Mouse (Mus musculus) limb, embryonic 11.5 days (tissue): ENCODE measurements around the gene Serpina16. TPM values are rescaled to one million over a fixed set of nuclear protein-coding genes. Genes with fewer than 3 reads are reported as not detected.

Experiments
- ATAC-seq: fragments of 200-750 bp; cut with Nextera tagmentation; 2 replicates; pipeline ENCODE4 v1.8.0; 2017; ENCODE audit warnings: low read depth; ENCODE audit not compliant: insufficient number of reproducible peaks, low FRiP score, low TSS enrichment
- DNase-seq: peaks from one replicate; pipeline ENCODE4 v3.0.0-alpha.2; 2015; ENCODE audit warnings: low spot score
- H3K27ac ChIP-seq: fragments of 300-500 bp; sonication (generic); replicated peaks from 2 replicates; pipeline ENCODE4 v1.5.1; 2014; ENCODE audit warnings: low read depth, mild to moderate bottlenecking, low read length
- H3K27me3 ChIP-seq: fragments of 300-500 bp; sonication (generic); 2 replicates; pipeline ENCODE4 v1.6.1; 2014; ENCODE audit warnings: mild to moderate bottlenecking, low read length, mixed read lengths; ENCODE audit not compliant: control insufficient read depth, insufficient read depth
- H3K36me3 ChIP-seq: fragments of 300-500 bp; sonication (generic); 2 replicates; pipeline ENCODE4 v1.6.1; 2014; ENCODE audit warnings: mild to moderate bottlenecking, low read length, moderate library complexity, mixed read lengths; ENCODE audit not compliant: control insufficient read depth, insufficient read depth
- H3K4me1 ChIP-seq: fragments of 300-500 bp; sonication (generic); 2 replicates; pipeline ENCODE4 v1.6.1; 2014; ENCODE audit warnings: low read length, mixed read lengths; ENCODE audit not compliant: control insufficient read depth, insufficient read depth
- H3K4me2 ChIP-seq: fragments of 300-500 bp; sonication (generic); 2 replicates; pipeline ENCODE4 v1.6.1; 2014; ENCODE audit warnings: low read depth, mild to moderate bottlenecking, moderate library complexity; ENCODE audit not compliant: severe bottlenecking
- H3K4me3 ChIP-seq: fragments of 300-500 bp; sonication (generic); 2 replicates; pipeline ENCODE4 v1.5.1; 2014; ENCODE audit warnings: low read depth, low read length
- H3K9ac ChIP-seq: fragments of 300-500 bp; sonication (generic); 2 replicates; pipeline ENCODE4 v1.6.1; 2014; ENCODE audit warnings: mild to moderate bottlenecking, low read length
- H3K9me3 ChIP-seq: fragments of 300-500 bp; sonication (generic); 2 replicates; pipeline ENCODE4 v1.6.1; 2016; ENCODE audit warnings: low read length; ENCODE audit not compliant: control insufficient read depth
- WGBS: fragments of 180-500 bp; shearing (Covaris S2); extraction: QIAGEN DNeasy Blood & Tissue Kit; methylation state at CpG from one replicate; pipeline ENCODE4 v1.1.7; 2014; 5-methylcytosine and 5-hydroxymethylcytosine counted together
- polyA plus RNA-seq: library from polyadenylated mRNA; unstranded; fragments of >200 nt; fragmentation: Nextera tagmentation; extraction: Ambion mirVana; gene quantifications from 2 replicates; pipeline ENCODE4 v1.2.1, GENCODE M21; 2014

Serpina16 gene
- polyA plus RNA-seq, result not detected in 2 replicates

GRCm38 (mm10) chr12:103676039-103676438 is at the start of gene Serpina16:
Gene Serpina16, minus strand, starts transcription at chr12:103676139.
- DNase-seq (no peak), ATAC-seq (no peak)
- Histone ChIP-seq H3K9ac (no peak within 1 kb of the TSS), H3K36me3 (no peaks in the 10 kb centered on the region), H3K4me3 (no peak within 1 kb of the TSS), H3K4me1 (no peaks in the 10 kb centered on the region), H3K9me3 (no peaks in the 10 kb centered on the region), H3K27ac (no peak within 1 kb of the TSS), H3K4me2 (no peak within 1 kb of the TSS), H3K27me3 (no peaks in the 10 kb centered on the region)
- 91% methylated on average over 1 of the region's 1 CpGs for WGBS

DNA sequence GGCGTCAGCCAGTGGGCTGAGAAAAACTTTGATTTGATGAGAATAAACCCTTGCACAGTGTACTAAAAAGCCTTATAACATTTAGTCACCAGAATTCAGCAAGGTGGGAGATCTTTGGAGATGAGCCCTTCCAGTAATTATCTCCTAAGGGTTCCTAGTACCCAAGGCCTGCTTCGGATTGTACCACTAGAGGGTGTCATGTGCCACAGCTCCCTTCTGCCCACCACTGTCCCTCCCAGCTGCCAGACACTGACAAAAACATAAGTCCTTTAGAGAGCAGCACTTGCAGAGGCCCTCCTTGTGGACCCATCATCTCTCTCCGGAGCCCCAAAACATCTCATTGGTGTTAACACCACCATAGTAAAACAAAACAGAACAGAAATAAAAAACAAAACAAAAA is 35.6 kb upstream of the Serpina16 start:
- H3K9me3 ChIP-seq, result no peaks in the 10 kb centered on the region
- 86% methylated on average over 3 of the region's 3 CpGs for WGBS
- H3K4me1 ChIP-seq, result no peaks in the 10 kb centered on the region
- ATAC-seq (no peak), DNase-seq (no peak)
- H3K4me3 ChIP-seq, result no peak overlapping the region
- no peak overlapping the region for H3K4me2 ChIP-seq
- H3K27ac ChIP-seq, result no peak overlapping the region
- H3K36me3 ChIP-seq, result no peaks in the 10 kb centered on the region
- H3K27me3 ChIP-seq, result no peaks in the 10 kb centered on the region
- H3K9ac ChIP-seq, result no peak overlapping the region

DNA sequence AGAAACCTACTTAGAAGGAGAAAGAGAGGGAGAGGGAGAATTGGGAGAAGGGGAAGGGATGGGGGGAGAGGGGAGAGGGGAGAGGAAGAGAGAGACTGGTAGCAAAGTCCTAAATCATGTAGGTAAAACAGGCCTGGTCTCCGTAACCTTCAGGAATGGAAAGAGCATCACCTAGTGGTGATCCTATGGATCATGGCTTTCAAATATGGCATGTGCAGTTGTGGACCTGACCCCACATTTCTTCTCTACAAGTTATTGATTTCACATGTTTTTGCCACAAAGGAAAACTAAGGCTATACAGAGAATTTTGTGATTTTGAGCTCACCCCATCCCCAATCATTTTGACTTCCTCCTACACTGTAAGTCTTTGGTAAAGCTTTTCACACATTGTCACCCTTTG is 34.5 kb upstream of the Serpina16 start:
- Histone ChIP-seq H3K36me3 (no peaks in the 10 kb centered on the region), H3K27me3 (no peaks in the 10 kb centered on the region), H3K27ac (no peak overlapping the region), H3K4me2 (no peak overlapping the region), H3K9me3 (no peaks in the 10 kb centered on the region), H3K9ac (no peak overlapping the region), H3K4me1 (no peaks in the 10 kb centered on the region), H3K4me3 (no peak overlapping the region)
- 32% methylated on average over 1 of the region's 1 CpGs for WGBS
- ATAC-seq (no peak), DNase-seq (no peak)

GRCm38 (mm10) chr12:103706113-103706512 is 30.2 kb upstream of the Serpina16 start:
- no peak overlapping the region for H3K4me3 ChIP-seq
- no peaks in the 10 kb centered on the region for H3K27me3 ChIP-seq
- 81% methylated on average over 4 of the region's 4 CpGs for WGBS
- ATAC-seq (no peak), DNase-seq (no peak)
- no peak overlapping the region for H3K27ac ChIP-seq
- H3K9me3 ChIP-seq, result no peaks in the 10 kb centered on the region
- H3K36me3 ChIP-seq, result no peaks in the 10 kb centered on the region
- H3K4me1 ChIP-seq, result no peaks in the 10 kb centered on the region
- H3K9ac ChIP-seq, result no peak overlapping the region
- H3K4me2 ChIP-seq, result no peak overlapping the region

DNA sequence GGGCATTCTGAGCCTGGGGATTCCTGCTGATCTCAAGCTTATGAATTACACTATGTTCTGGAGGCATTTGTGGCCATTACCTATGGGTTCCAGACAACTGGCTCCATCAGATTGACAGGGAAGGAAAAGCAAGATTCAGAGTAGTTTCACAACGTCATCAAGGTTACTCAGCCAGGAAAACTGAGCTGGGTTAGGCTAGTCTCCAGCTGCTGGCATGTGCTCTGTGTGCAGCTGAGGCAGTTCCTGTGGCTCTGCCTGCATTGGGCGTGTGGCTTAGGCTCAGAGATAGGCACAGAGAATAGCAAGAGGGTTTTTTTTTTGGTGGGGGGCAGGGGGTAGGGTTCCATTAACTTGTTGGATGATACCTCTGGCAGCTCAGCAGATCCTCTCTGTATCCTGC is 29.6 kb upstream of the Serpina16 start:
- Histone ChIP-seq H3K4me1 (no peaks in the 10 kb centered on the region), H3K9ac (no peak overlapping the region), H3K36me3 (no peaks in the 10 kb centered on the region), H3K9me3 (no peaks in the 10 kb centered on the region), H3K4me2 (no peak overlapping the region), H3K27me3 (no peaks in the 10 kb centered on the region), H3K27ac (no peak overlapping the region), H3K4me3 (no peak overlapping the region)
- no peak for ATAC-seq
- no peak for DNase-seq
- WGBS, result 65% methylated on average over 2 of the region's 2 CpGs

GRCm38 (mm10) chr12:103700144-103700750 is 24.3 kb upstream of the Serpina16 start:
- H3K4me1 ChIP-seq, result no peaks in the 10 kb centered on the region
- no peaks in the 10 kb centered on the region for H3K36me3 ChIP-seq
- WGBS, result 94% methylated on average over 4 of the region's 4 CpGs
- no peak overlapping the region for H3K4me3 ChIP-seq
- no peak for DNase-seq
- no peak overlapping the region for H3K27ac ChIP-seq
- H3K4me2 ChIP-seq, result no peak overlapping the region
- no peak for ATAC-seq
- no peaks in the 10 kb centered on the region for H3K9me3 ChIP-seq
- no peak overlapping the region for H3K9ac ChIP-seq
- H3K27me3 ChIP-seq, result no peaks in the 10 kb centered on the region

DNA sequence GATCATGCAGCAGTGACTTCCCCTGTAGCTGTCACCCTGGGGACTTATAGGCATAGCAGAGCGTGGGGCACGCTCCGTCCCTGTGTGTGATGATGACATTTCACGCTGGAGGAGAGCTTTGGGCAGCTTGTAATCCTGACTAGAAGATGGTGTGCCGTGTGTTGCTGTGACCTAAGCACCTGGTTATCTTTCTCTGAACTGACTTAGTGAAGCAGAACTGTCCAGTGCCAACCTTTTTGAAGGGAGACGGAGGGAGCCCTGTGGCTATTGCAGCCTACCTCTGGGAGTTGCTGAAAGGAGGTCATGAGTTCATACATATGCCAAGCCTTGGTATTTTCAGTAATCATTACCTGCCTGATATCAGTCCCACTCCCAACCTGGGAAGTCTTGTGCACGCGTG is 19.5 kb upstream of the Serpina16 start, which contains the start of gene Serpina1f:
Gene Serpina1f (minus strand): TSS at position 101 of the 400 bp plus-strand sequence.
- DNase-seq (no peak), ATAC-seq (no peak)
- no peaks in the 10 kb centered on the region for H3K4me1 ChIP-seq
- no peaks in the 10 kb centered on the region for H3K36me3 ChIP-seq
- 89% methylated on average over 8 of the region's 8 CpGs for WGBS
- no peak within 1 kb of the TSS for H3K27ac ChIP-seq
- H3K4me2 ChIP-seq, result no peak within 1 kb of the TSS
- H3K9me3 ChIP-seq, result no peaks in the 10 kb centered on the region
- H3K27me3 ChIP-seq, result no peaks in the 10 kb centered on the region
- no peak within 1 kb of the TSS for H3K9ac ChIP-seq
- H3K4me3 ChIP-seq, result no peak within 1 kb of the TSS

DNA sequence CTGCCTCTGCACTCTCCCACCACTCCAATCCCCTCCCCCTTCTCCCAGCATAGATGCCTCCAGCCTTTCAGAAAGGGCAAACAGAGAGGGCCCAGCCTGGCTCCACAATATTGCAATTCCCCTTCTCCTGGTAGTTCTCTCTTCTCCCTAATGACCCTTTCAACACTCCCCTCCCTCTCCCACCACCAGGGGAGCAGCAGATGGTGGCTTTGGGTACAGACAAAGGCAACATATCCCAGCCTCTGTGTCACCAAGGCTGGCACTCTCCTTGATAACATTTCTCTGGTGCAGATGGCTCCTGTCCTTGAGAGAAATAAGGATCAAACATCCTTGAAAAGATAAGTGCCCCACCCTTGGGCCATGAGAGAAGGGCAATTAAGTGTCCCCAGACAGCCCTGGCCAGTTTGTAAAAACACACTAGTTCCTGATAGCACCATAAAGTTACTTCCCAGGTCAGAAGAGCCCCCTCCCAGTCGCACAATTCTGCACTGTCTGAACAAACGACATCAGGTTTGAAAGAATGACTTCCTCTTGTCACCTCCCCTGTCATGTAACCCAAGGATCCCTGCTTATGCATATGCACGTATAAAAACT is 12.4 kb upstream of the Serpina16 start:
- no peaks in the 10 kb centered on the region for H3K4me1 ChIP-seq
- H3K9me3 ChIP-seq, result no peaks in the 10 kb centered on the region
- no peaks in the 10 kb centered on the region for H3K36me3 ChIP-seq
- DNase-seq, result no peak
- no peak overlapping the region for H3K4me3 ChIP-seq
- no peak overlapping the region for H3K4me2 ChIP-seq
- whole genome bisulfite sequencing, result 24% methylated on average over 3 of the region's 3 CpGs
- no peaks in the 10 kb centered on the region for H3K27me3 ChIP-seq
- H3K9ac ChIP-seq, result no peak overlapping the region
- no peak for ATAC-seq
- H3K27ac ChIP-seq, result no peak overlapping the region

GRCm38 (mm10) chr12:103687021-103687420 is 11.1 kb upstream of the Serpina16 start:
- Histone ChIP-seq H3K9me3 (no peaks in the 10 kb centered on the region), H3K4me1 (no peaks in the 10 kb centered on the region), H3K9ac (no peak overlapping the region), H3K36me3 (no peaks in the 10 kb centered on the region), H3K4me3 (no peak overlapping the region), H3K4me2 (no peak overlapping the region), H3K27ac (no peak overlapping the region), H3K27me3 (no peaks in the 10 kb centered on the region)
- 71% methylated on average over 7 of the region's 7 CpGs for WGBS
- ATAC-seq (no peak), DNase-seq (no peak)
